Mouse (Mus musculus) cerebellum, adult 2 months (tissue): ENCODE measurements around the gene Ccdc87.

Source experiments
- CTCF ChIP-seq: fragments of 200-500 bp; IDR thresholded peaks from 2 replicates; pipeline ENCODE4 v1.5.1; 2011; ENCODE audit warnings: low read depth, mild to moderate bottlenecking, control low read depth, low read length, moderate library complexity, borderline replicate concordance; ENCODE audit not compliant: insufficient read depth
- POLR2A ChIP-seq: fragments of 200-500 bp; IDR thresholded peaks from 2 replicates; pipeline ENCODE4 v1.6.1; 2011; ENCODE audit warnings: low read length, control low read depth, borderline replicate concordance; ENCODE audit not compliant: insufficient read depth

GRCm38 (mm10) chr19:4876755-4877154 lies 37.6 kb downstream of the Ccdc87 start:
- TF ChIP-seq POLR2A (no peak), CTCF (no peak)
